Mouse (Mus musculus) olfactory bulb, adult 2 months (tissue): ENCODE measurements around the gene Cryz.

ENCODE experiments used
- CTCF ChIP-seq: fragments of 200-500 bp; IDR thresholded peaks from 2 replicates; pipeline ENCODE4 v1.5.1; 2012; ENCODE audit warnings: low read depth, mild to moderate bottlenecking, low read length, moderate library complexity; ENCODE audit not compliant: insufficient read depth
- POLR2A ChIP-seq: fragments of 200-500 bp; IDR thresholded peaks from 2 replicates; pipeline ENCODE4 v1.6.1; 2012; ENCODE audit warnings: mild to moderate bottlenecking, low read depth, low read length, moderate library complexity; ENCODE audit not compliant: insufficient read depth

DNA sequence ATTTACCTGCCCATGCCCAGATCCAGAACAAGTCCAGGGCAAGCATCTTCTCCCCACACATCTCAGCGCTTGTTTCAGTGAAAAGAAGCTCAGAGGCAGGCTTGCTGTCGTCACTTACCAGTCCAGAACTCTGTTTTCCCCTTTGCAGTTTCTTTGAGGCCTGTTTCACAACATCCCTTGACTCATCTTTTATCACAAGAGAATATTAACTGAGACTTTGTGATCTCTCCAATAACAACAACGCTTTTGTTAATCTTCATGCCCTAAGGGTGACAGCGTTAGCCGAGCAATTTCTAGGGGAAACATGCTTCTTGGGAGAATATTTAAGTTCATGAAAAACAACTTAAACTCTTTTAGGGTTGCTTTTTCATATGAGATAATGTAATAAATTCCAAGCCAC lies 59.2 kb downstream of the Cryz start:
- TF ChIP-seq CTCF: no peak
- no peak for TF ChIP-seq POLR2A
